Mouse (Mus musculus): ENCODE measurements at regions not wholly inside any gene's neighbourhood (a gene's known extent, or its start where the extent isn't known, plus 50 kb on each side); places are given as distances from the start of the nearest gene placed in this dataset.
"Not testable (repeated sequence)": the region's sequence is repeated elsewhere in the genome, so short reads cannot be mapped to it uniquely, and the experiment has no call there.

- in situ Hi-C loops (cut with MboI, MseI): no loop called here
Observed at GRCm38 (mm10) chr9:41914611-41915010, 209.5 kb downstream of the Sorl1 start.

- in situ Hi-C loops (cut with MboI, MseI): no loop called here
Observed at GRCm38 (mm10) chr9:41913911-41914310, 210.2 kb downstream of the Sorl1 start.

GRCm38 (mm10) chr9:41912482-41912881 is 211.6 kb downstream of the Sorl1 start:
- in situ Hi-C loops (cut with MboI, MseI): no loop called here

- in situ Hi-C loops (cut with MboI, MseI): no loop called here
Observed at GRCm38 (mm10) chr9:41900606-41900974, 223.5 kb downstream of the Sorl1 start.

- in situ Hi-C loops (cut with MboI, MseI): no loop called here
Observed at GRCm38 (mm10) chr9:41899766-41900605, 224.1 kb downstream of the Sorl1 start.

- in situ Hi-C loops (cut with MboI, MseI): no loop called here
Observed at GRCm38 (mm10) chr9:41895106-41895505, 229.0 kb downstream of the Sorl1 start.

GRCm38 (mm10) chr9:41892841-41893240 is 231.3 kb downstream of the Sorl1 start:
- in situ Hi-C loops (cut with MboI, MseI): no loop called here

GRCm38 (mm10) chr9:41891206-41891605 is 232.9 kb downstream of the Sorl1 start:
- in situ Hi-C loops (cut with MboI, MseI): no loop called here

- in situ Hi-C loops (cut with MboI, MseI): no loop called here
Observed at GRCm38 (mm10) chr9:41890273-41891141, 233.6 kb downstream of the Sorl1 start.

- in situ Hi-C loops (cut with MboI, MseI): no loop called here
Observed at GRCm38 (mm10) chr9:41889568-41890272, 234.4 kb downstream of the Sorl1 start.

GRCm38 (mm10) chr9:41888616-41889150 is 235.4 kb downstream of the Sorl1 start:
- in situ Hi-C loops (cut with MboI, MseI): no loop called here

GRCm38 (mm10) chr9:41886456-41886855 is 237.6 kb downstream of the Sorl1 start:
- in situ Hi-C loops (cut with MboI, MseI): not testable (repeated sequence)

- in situ Hi-C loops (cut with MboI, MseI): no loop called here
Observed at GRCm38 (mm10) chr9:41880457-41880856, 243.6 kb downstream of the Sorl1 start.

- in situ Hi-C loops (cut with MboI, MseI): no loop called here
Observed at GRCm38 (mm10) chr9:41879080-41879479, 245.0 kb downstream of the Sorl1 start.

GRCm38 (mm10) chr9:41861136-41861535 is 263.0 kb downstream of the Sorl1 start:
- in situ Hi-C loops (cut with MboI, MseI): no loop called here

- in situ Hi-C loops (cut with MboI, MseI): no loop called here
Observed at GRCm38 (mm10) chr9:41860681-41861080, 263.4 kb downstream of the Sorl1 start.

GRCm38 (mm10) chr9:41859780-41860179 is 264.3 kb downstream of the Sorl1 start:
- in situ Hi-C loops (cut with MboI, MseI): no loop called here

- in situ Hi-C loops (cut with MboI, MseI): no loop called here
Observed at GRCm38 (mm10) chr9:41852099-41852498, 272.0 kb downstream of the Sorl1 start.

- in situ Hi-C loops (cut with MboI, MseI): no loop called here
Observed at GRCm38 (mm10) chr9:41849628-41850326, 274.3 kb downstream of the Sorl1 start.

- in situ Hi-C loops (cut with MboI, MseI): no loop called here
Observed at GRCm38 (mm10) chr9:41844616-41845015, 279.5 kb downstream of the Sorl1 start.
